Mouse (Mus musculus): Measurements from ENCODE around the gene Dcaf15. TPM values are rescaled to one million over a fixed set of nuclear protein-coding genes. Genes with fewer than 3 reads are reported as not detected.

The Dcaf15 gene
- polyA plus RNA-seq (2015; fragmentation: Nextera tagmentation; extraction: Ambion mirVana) = 20.2 and 22.2 TPM in 2 replicates

- ATAC-seq (ENCODE audit: low FRiP score) = peak; percentile 96
- H3K4me2 ChIP-seq = peak within 1 kb of the TSS; percentile 66
- WGBS = 7% methylated on average over 42 of the region's 42 CpGs
These were observed at the start of gene Dcaf15 for GRCm38 (mm10) chr8:84104697-84105609. TSS of gene Dcaf15 (minus strand) at chr8:84104768.

GRCm38 (mm10) chr8:84149181-84149580 is 44.6 kb upstream of the Dcaf15 start:
- ATAC-seq (ENCODE audit: low FRiP score) = no peak
- no peak overlapping the region for H3K4me3 ChIP-seq

More at GRCm38 (mm10) chr8:84104697-84105609, at the start of gene Dcaf15:
- H3K27ac ChIP-seq = peak within 1 kb of the TSS; percentile 96
- no peaks in the 10 kb centered on the region for H3K9me3 ChIP-seq
- peaks cover 41% of the 10 kb centered on the region for H3K4me1 ChIP-seq (replicated peaks)
- H3K36me3 ChIP-seq = peaks cover 22% of the 10 kb centered on the region
- peak within 1 kb of the TSS; percentile 79 for H3K9ac ChIP-seq
- no peaks in the 10 kb centered on the region for H3K27me3 ChIP-seq
- peak within 1 kb of the TSS; percentile 62 for H3K4me3 ChIP-seq

GRCm38 (mm10) chr8:84148531-84148850 is 43.9 kb upstream of the Dcaf15 start:
- WGBS = 93% methylated on average over 5 of the region's 5 CpGs
- peaks cover 28% of the 10 kb centered on the region for H3K4me1 ChIP-seq (replicated peaks)
- H3K4me3 ChIP-seq = peak overlapping the region; percentile 71
- ATAC-seq (ENCODE audit: low FRiP score) = peak; percentile 26
- no peaks in the 10 kb centered on the region for H3K9me3 ChIP-seq
- H3K27ac ChIP-seq = no peak overlapping the region
- H3K4me2 ChIP-seq = peak overlapping the region; percentile 93
- no peaks in the 10 kb centered on the region for H3K27me3 ChIP-seq
- peak overlapping the region; percentile 88; the same call in 1 of the 2 replicates for H3K9ac ChIP-seq
- peaks cover 26% of the 10 kb centered on the region for H3K36me3 ChIP-seq

More at GRCm38 (mm10) chr8:84149181-84149580, 44.6 kb upstream of the Dcaf15 start:
- Histone ChIP-seq H3K36me3 (peaks cover 19% of the 10 kb centered on the region), H3K9ac (no peak overlapping the region), H3K4me1 (replicated peaks) (peaks cover 28% of the 10 kb centered on the region), H3K9me3 (no peaks in the 10 kb centered on the region), H3K27me3 (no peaks in the 10 kb centered on the region), H3K4me2 (no peak overlapping the region), H3K27ac (no peak overlapping the region)
- 79% methylated on average over 3 of the region's 3 CpGs for WGBS

GRCm38 (mm10) chr8:84147769-84148530 is 43.4 kb upstream of the Dcaf15 start, which contains the start of the genes Cc2d1a and 4930432K21Rik:
TSS of gene Cc2d1a (minus strand) at chr8:84147936.
TSS of gene 4930432K21Rik (plus strand) at chr8:84148025.
- Histone ChIP-seq H3K4me3 (peak within 1 kb of the TSS; percentile 71), H3K27me3 (no peaks in the 10 kb centered on the region), H3K36me3 (peaks cover 31% of the 10 kb centered on the region), H3K4me1 (replicated peaks) (peaks cover 28% of the 10 kb centered on the region), H3K9me3 (no peaks in the 10 kb centered on the region), H3K27ac (peak within 1 kb of the TSS; percentile 66; the same call in 1 of the 2 replicates), H3K9ac (peak within 1 kb of the TSS; percentile 88), H3K4me2 (peak within 1 kb of the TSS; percentile 93)
- peak; percentile 95 for ATAC-seq (ENCODE audit: low FRiP score)
- WGBS = 17% methylated on average over 49 of the region's 49 CpGs

GRCm38 (mm10) chr8:84147324-84147766 is 42.8 kb upstream of the Dcaf15 start:
- peak overlapping the region; percentile 71 for H3K4me3 ChIP-seq
- H3K36me3 ChIP-seq = peaks cover 37% of the 10 kb centered on the region
- H3K9me3 ChIP-seq = no peaks in the 10 kb centered on the region
- 10% methylated on average over 14 of the region's 14 CpGs for WGBS
- peak; percentile 76 for ATAC-seq (ENCODE audit: low FRiP score)
- peak overlapping the region; percentile 88 for H3K9ac ChIP-seq
- H3K27ac ChIP-seq = peak overlapping the region; percentile 66; the same call in 1 of the 2 replicates
- H3K4me2 ChIP-seq = peak overlapping the region; percentile 93
- no peaks in the 10 kb centered on the region for H3K27me3 ChIP-seq
- H3K4me1 ChIP-seq (replicated peaks) = peaks cover 28% of the 10 kb centered on the region

GRCm38 (mm10) chr8:84144636-84145245 is 40.2 kb upstream of the Dcaf15 start:
- no peak for ATAC-seq (ENCODE audit: low FRiP score)
- Histone ChIP-seq H3K27me3 (no peaks in the 10 kb centered on the region), H3K36me3 (peaks cover 56% of the 10 kb centered on the region), H3K4me1 (replicated peaks) (peaks cover 28% of the 10 kb centered on the region), H3K4me3 (no peak overlapping the region), H3K27ac (no peak overlapping the region), H3K9me3 (no peaks in the 10 kb centered on the region), H3K9ac (no peak overlapping the region), H3K4me2 (no peak overlapping the region)
- WGBS = 94% methylated on average over 8 of the region's 8 CpGs

GRCm38 (mm10) chr8:84140838-84141237 is 36.3 kb upstream of the Dcaf15 start:
- ATAC-seq (ENCODE audit: low FRiP score) = no peak
- H3K27me3 ChIP-seq = no peaks in the 10 kb centered on the region
- WGBS = 88% methylated on average over 4 of the region's 4 CpGs

GRCm38 (mm10) chr8:84137848-84138247 is 33.3 kb upstream of the Dcaf15 start:
- WGBS = 96% methylated on average over 3 of the region's 3 CpGs
- H3K27me3 ChIP-seq = no peaks in the 10 kb centered on the region
- no peaks in the 10 kb centered on the region for H3K4me1 ChIP-seq (replicated peaks)
- no peak overlapping the region for H3K9ac ChIP-seq
- no peak for ATAC-seq (ENCODE audit: low FRiP score)
- peaks cover 98% of the 10 kb centered on the region for H3K36me3 ChIP-seq
- no peak overlapping the region for H3K27ac ChIP-seq
- no peaks in the 10 kb centered on the region for H3K9me3 ChIP-seq
- no peak overlapping the region for H3K4me2 ChIP-seq
- H3K4me3 ChIP-seq = no peak overlapping the region

More at GRCm38 (mm10) chr8:84140838-84141237, 36.3 kb upstream of the Dcaf15 start:
- Histone ChIP-seq H3K4me3 (no peak overlapping the region), H3K9ac (no peak overlapping the region), H3K4me2 (no peak overlapping the region), H3K36me3 (peaks cover 95% of the 10 kb centered on the region), H3K4me1 (replicated peaks) (peaks cover 4% of the 10 kb centered on the region), H3K27ac (no peak overlapping the region), H3K9me3 (no peaks in the 10 kb centered on the region)

GRCm38 (mm10) chr8:84132225-84132624 is 27.7 kb upstream of the Dcaf15 start:
- WGBS = 92% methylated on average over 8 of the region's 8 CpGs
- H3K4me2 ChIP-seq = no peak overlapping the region
- H3K36me3 ChIP-seq = peaks cover 61% of the 10 kb centered on the region
- no peak overlapping the region for H3K27ac ChIP-seq
- H3K9me3 ChIP-seq = no peaks in the 10 kb centered on the region
- H3K27me3 ChIP-seq = peaks cover 4% of the 10 kb centered on the region; the same call in 1 of the 2 replicates
- no peak for ATAC-seq (ENCODE audit: low FRiP score)
- H3K4me3 ChIP-seq = no peak overlapping the region
- no peak overlapping the region for H3K9ac ChIP-seq
- no peaks in the 10 kb centered on the region; the same call in 1 of the 2 replicates for H3K4me1 ChIP-seq (replicated peaks)

GRCm38 (mm10) chr8:84130806-84131205 is 26.2 kb upstream of the Dcaf15 start:
- Histone ChIP-seq H3K27me3 (peaks cover 4% of the 10 kb centered on the region; the same call in 1 of the 2 replicates), H3K9me3 (no peaks in the 10 kb centered on the region), H3K9ac (peak overlapping the region; percentile 49; the same call in 1 of the 2 replicates), H3K36me3 (peaks cover 47% of the 10 kb centered on the region), H3K4me3 (no peak overlapping the region), H3K4me1 (replicated peaks) (peaks cover 3% of the 10 kb centered on the region), H3K4me2 (no peak overlapping the region), H3K27ac (peak overlapping the region; percentile 35; the same call in 1 of the 2 replicates)
- WGBS = 47% methylated on average over 30 of the region's 30 CpGs
- ATAC-seq (ENCODE audit: low FRiP score) = 0 out of 2 replicates have a peak, but pooled peaks have one; percentile 12

GRCm38 (mm10) chr8:84128277-84128676 is 23.7 kb upstream of the Dcaf15 start:
- Histone ChIP-seq H3K9me3 (no peaks in the 10 kb centered on the region), H3K4me2 (no peak overlapping the region), H3K4me1 (replicated peaks) (peaks cover 6% of the 10 kb centered on the region), H3K4me3 (no peak overlapping the region), H3K9ac (no peak overlapping the region), H3K36me3 (peaks cover 21% of the 10 kb centered on the region), H3K27ac (no peak overlapping the region), H3K27me3 (peaks cover 4% of the 10 kb centered on the region; the same call in 1 of the 2 replicates)
- ATAC-seq (ENCODE audit: low FRiP score) = no peak
- WGBS = 70% methylated on average over 8 of the region's 8 CpGs
